Mouse (Mus musculus) midbrain, embryonic 15.5 days (tissue): ENCODE measurements around the gene Kdm1b. TPM values are rescaled to one million over a fixed set of nuclear protein-coding genes. Genes with fewer than 3 reads are reported as not detected.
A peak's percentile ranks its signal among the peaks of the same experiment; 100 is the strongest.

ENCODE experiments used
- ATAC-seq: fragments of 200-750 bp; cut with Nextera tagmentation; replicated peaks from 2 replicates; pipeline ENCODE4 v1.8.0; 2017; ENCODE audit warnings: moderate TSS enrichment
- H3K27ac ChIP-seq: fragments of 300-500 bp; sonication (generic); 2 replicates; pipeline ENCODE4 v1.5.1; 2015; ENCODE audit warnings: mild to moderate bottlenecking, inconsistent platforms
- H3K27me3 ChIP-seq: fragments of 300-500 bp; sonication (generic); replicated peaks from 2 replicates; pipeline ENCODE4 v1.6.1; 2015; ENCODE audit warnings: inconsistent platforms
- H3K36me3 ChIP-seq: fragments of 300-500 bp; sonication (generic); replicated peaks from 2 replicates; pipeline ENCODE4 v1.6.1; 2015; ENCODE audit warnings: inconsistent platforms
- H3K4me1 ChIP-seq: fragments of 300-500 bp; sonication (generic); 2 replicates; pipeline ENCODE4 v1.6.1; 2015; ENCODE audit warnings: inconsistent platforms
- H3K4me2 ChIP-seq: fragments of 300-500 bp; sonication (generic); 2 replicates; pipeline ENCODE4 v1.6.1; 2015; ENCODE audit warnings: inconsistent platforms, mild to moderate bottlenecking, moderate library complexity
- H3K4me3 ChIP-seq: fragments of 300-500 bp; sonication (generic); 2 replicates; pipeline ENCODE4 v1.5.1; 2015; ENCODE audit warnings: mild to moderate bottlenecking, inconsistent platforms
- H3K9ac ChIP-seq: fragments of 300-500 bp; sonication (generic); 2 replicates; pipeline ENCODE4 v1.6.1; 2015; ENCODE audit warnings: mild to moderate bottlenecking, inconsistent platforms
- H3K9me3 ChIP-seq: fragments of 300-500 bp; sonication (generic); 2 replicates; pipeline ENCODE4 v1.6.1; 2016; ENCODE audit warnings: inconsistent platforms
- WGBS: fragments of 180-500 bp; shearing (Covaris S2); methylation state at CpG from one replicate; pipeline ENCODE4 v1.1.7; 2015; ENCODE audit warnings: mixed read lengths; 5-methylcytosine and 5-hydroxymethylcytosine counted together
- polyA plus RNA-seq: library from polyadenylated mRNA; unstranded; fragments of >200 nt; fragmentation: Nextera tagmentation; extraction: Ambion mirVana; gene quantifications from 2 replicates; pipeline ENCODE4 v1.2.1, GENCODE M21; 2015

Gene Kdm1b
- polyA plus RNA-seq, 1 experiment from 2014 or later: 21.8 TPM

DNA sequence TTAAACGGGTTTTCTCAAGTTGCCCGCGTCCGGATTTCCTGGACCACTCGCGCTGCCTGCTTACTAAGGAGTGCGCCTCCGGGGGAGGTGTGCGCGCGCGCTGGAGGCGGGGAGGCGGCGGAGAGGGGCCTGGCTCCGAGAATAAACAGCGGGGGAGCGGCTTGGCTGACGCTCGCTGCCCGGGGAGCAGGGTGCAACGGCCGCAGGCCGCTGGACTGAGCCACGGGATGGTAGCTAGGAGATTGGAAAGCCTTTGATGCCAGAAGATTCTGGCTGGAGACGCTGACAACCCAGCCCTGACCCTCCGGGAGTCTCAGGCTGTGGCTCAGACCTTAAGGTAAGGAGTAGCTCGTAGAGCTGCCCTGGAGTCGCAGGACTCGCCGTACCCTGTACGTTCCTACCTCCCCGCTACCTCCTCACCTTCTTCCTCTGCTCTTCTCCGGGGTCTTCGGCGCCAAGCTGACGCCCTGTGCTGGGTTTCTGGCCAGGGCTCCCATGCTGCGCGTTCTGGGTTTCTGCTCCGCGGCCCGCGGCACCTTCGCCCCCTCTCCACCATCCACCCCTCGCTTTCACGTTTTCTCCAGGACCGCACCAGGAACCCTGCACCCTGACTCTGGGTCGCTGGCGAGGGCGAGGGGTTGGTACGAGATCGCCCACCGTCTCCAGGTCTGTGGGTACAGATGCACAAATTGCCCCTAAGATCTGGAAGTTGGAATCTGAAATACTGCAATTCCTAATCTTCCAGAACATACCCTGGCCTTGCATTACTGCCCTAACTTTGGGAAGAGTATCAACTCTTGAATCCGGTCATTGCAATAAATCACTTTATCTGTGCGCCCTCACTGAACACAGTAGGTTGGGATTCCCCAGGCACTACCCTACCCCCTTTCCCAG, 79.5 kb downstream of the Kdm1b start, which contains the start of gene Rnf144b:
Rnf144b (plus strand) TSS at position 120 of the 894 bp plus-strand sequence.
- no peak; the same call in 1 of the 2 replicates for ATAC-seq
- Histone ChIP-seq H3K9me3 (no peaks in the 10 kb centered on the region), H3K4me2 (peak within 1 kb of the TSS; percentile 95), H3K4me3 (peak within 1 kb of the TSS; percentile 46), H3K9ac (peak within 1 kb of the TSS; percentile 46), H3K4me1 (peaks cover 18% of the 10 kb centered on the region), H3K36me3 (no peaks in the 10 kb centered on the region), H3K27ac (no peak within 1 kb of the TSS), H3K27me3 (peaks cover 19% of the 10 kb centered on the region)
- 2% methylated on average over 55 of the region's 55 CpGs for WGBS

DNA sequence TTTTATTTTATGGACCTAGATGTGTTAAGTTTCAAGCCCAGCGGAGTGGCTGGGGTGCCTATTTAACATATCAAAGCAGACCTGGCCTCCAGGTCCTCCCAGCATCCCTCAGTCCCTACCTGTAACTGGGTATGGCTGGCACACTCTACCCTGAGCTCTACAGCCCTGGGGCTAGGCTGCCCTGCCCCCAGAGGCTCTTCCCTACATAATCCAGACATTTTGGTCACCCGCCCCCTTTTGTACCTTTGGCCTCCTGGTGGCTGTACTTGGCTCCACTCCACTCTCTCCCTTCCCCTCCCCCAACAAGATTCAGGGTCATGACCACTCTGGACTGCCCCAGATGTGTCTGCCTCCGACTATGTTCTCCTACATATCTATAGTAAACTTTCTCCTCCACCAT, 81.2 kb downstream of the Kdm1b start:
- 42% methylated on average over 3 of the region's 3 CpGs for WGBS
- ATAC-seq: no peak

DNA sequence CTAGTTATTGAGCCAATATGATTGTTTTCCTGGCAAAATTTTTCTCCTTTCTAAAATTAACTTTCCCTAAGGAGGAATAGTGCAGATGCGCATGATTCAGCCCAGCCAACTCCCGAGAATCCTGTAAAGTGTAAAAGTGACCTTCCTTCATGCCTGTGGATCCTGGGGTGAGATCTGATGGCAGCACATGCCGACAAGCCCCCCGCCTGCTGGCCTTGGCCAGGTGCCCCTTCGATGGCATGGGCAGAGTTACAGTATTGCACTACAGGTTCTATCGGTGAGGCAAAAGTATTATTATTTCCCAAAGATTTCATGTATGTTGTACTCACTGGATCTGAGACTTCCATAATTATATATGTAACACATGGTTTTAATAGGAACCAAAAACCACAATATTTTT, 81.7 kb downstream of the Kdm1b start:
- H3K9ac ChIP-seq: no peak overlapping the region
- 86% methylated on average over 6 of the region's 6 CpGs for WGBS
- ATAC-seq: no peak
- peaks cover 19% of the 10 kb centered on the region for H3K27me3 ChIP-seq
- H3K27ac ChIP-seq: no peak overlapping the region
- no peak overlapping the region for H3K4me3 ChIP-seq
- no peaks in the 10 kb centered on the region for H3K9me3 ChIP-seq
- no peak overlapping the region for H3K4me2 ChIP-seq
- no peaks in the 10 kb centered on the region for H3K36me3 ChIP-seq
- H3K4me1 ChIP-seq: peaks cover 18% of the 10 kb centered on the region

More for the DNA sequence above, 81.2 kb downstream of the Kdm1b start:
- H3K4me3 ChIP-seq: no peak overlapping the region
- H3K4me1 ChIP-seq: peaks cover 18% of the 10 kb centered on the region
- H3K9me3 ChIP-seq: no peaks in the 10 kb centered on the region
- H3K36me3 ChIP-seq: no peaks in the 10 kb centered on the region
- no peak overlapping the region for H3K27ac ChIP-seq
- H3K4me2 ChIP-seq: no peak overlapping the region
- no peak overlapping the region for H3K9ac ChIP-seq
- peaks cover 19% of the 10 kb centered on the region for H3K27me3 ChIP-seq

DNA sequence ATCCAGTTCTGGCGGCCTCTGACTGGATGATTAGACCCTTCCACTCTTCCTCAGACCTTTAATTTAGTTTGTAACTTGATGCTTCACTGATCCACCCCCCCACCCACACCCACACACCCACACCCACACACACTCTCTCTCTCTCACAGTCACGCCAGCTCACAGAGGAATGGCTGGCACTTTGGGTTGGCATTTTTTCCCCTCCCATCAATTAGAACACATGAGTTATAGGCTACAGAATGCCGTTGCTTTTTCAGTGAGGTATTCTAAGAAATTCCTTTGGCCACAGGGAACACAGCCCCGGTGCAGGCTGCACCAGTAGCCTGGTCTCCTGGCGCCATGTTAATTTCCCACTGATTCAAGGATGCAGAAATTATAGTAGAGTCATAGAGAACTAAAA, 82.3 kb downstream of the Kdm1b start:
- H3K9me3 ChIP-seq: no peaks in the 10 kb centered on the region
- H3K27me3 ChIP-seq: peaks cover 19% of the 10 kb centered on the region
- H3K4me1 ChIP-seq: peaks cover 18% of the 10 kb centered on the region
- no peak overlapping the region for H3K4me2 ChIP-seq
- H3K9ac ChIP-seq: no peak overlapping the region
- 79% methylated on average over 5 of the region's 5 CpGs for WGBS
- H3K4me3 ChIP-seq: no peak overlapping the region
- no peak overlapping the region for H3K27ac ChIP-seq
- H3K36me3 ChIP-seq: no peaks in the 10 kb centered on the region
- no peak for ATAC-seq

DNA sequence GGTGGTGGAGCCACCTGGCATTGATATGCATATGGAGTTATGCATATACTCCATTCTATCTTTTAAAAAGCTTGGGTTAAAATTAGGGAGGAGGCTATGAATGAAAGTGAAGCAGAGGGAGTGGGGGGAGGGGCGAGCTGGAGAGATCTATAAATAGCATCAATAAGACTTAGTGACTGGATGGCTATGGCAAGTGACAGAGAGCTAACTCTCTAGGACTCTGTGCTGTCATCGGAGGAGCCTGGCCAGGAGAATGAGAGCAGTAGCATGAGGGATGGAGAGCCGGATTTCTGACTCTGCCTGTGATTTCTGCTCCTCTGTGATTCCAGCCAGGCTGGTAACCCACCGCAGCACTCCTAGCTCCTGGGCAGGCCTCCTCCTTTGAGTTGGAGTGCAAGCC, 85.8 kb downstream of the Kdm1b start:
- H3K4me3 ChIP-seq: no peak overlapping the region
- H3K9me3 ChIP-seq: no peaks in the 10 kb centered on the region
- no peak overlapping the region for H3K27ac ChIP-seq
- no peak for ATAC-seq
- no peak overlapping the region for H3K4me2 ChIP-seq
- no peaks in the 10 kb centered on the region for H3K36me3 ChIP-seq
- peaks cover 4% of the 10 kb centered on the region; the same call in 1 of the 2 replicates for H3K27me3 ChIP-seq
- H3K4me1 ChIP-seq: no peaks in the 10 kb centered on the region
- H3K9ac ChIP-seq: no peak overlapping the region
- 63% methylated on average over 4 of the region's 4 CpGs for WGBS

DNA sequence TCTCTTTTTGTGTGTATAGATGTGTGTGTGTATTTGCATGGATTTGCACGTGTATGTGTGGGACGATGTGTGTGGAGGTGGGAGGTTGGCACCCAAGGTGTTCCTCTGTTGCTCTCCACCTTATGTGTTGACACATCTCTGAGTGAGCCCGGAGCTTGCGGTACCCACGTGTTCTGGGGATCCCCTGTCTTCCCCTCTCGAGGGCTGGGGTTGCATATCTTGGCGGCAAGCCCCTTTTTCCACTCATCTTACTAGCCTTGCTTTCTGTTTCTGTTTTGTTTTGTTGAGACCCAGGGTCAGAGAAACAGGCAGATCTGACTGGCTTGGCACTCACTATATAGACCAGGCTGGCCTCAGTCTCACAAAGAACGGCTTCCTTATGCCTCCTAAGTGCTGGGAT, 89.8 kb downstream of the Kdm1b start:
- Histone ChIP-seq H3K9ac (no peak overlapping the region), H3K9me3 (no peaks in the 10 kb centered on the region), H3K4me2 (no peak overlapping the region), H3K36me3 (no peaks in the 10 kb centered on the region), H3K27me3 (no peaks in the 10 kb centered on the region), H3K4me3 (no peak overlapping the region), H3K27ac (no peak overlapping the region), H3K4me1 (no peaks in the 10 kb centered on the region)
- no peak for ATAC-seq
- WGBS: 84% methylated on average over 8 of the region's 8 CpGs

DNA sequence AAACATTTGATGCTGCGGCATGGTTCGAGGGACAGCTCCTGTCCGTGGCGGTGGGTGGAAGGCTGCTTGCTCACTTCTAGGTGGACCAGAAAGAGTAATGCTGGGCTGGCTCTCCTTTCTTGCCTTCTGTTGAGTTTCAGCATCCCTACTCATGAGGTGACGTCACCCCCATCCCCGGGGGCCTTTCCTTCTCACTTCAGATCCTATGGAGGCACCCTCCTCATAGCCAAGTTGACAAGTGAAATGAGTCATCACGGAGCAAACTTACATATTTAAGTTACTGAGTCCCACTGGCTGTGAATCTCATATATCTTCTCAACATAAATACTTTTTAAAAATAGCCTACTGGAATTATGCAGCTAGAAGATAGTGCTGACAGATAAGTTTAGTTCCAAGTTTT, 91.5 kb downstream of the Kdm1b start:
- no peak overlapping the region for H3K4me3 ChIP-seq
- H3K9ac ChIP-seq: no peak overlapping the region
- no peaks in the 10 kb centered on the region for H3K27me3 ChIP-seq
- no peaks in the 10 kb centered on the region for H3K4me1 ChIP-seq
- no peak overlapping the region for H3K4me2 ChIP-seq
- no peaks in the 10 kb centered on the region for H3K36me3 ChIP-seq
- H3K27ac ChIP-seq: no peak overlapping the region
- WGBS: 90% methylated on average over 7 of the region's 7 CpGs
- ATAC-seq: no peak
- no peaks in the 10 kb centered on the region for H3K9me3 ChIP-seq

Other genes starting within 250 kb of the Kdm1b start
- gene Kif13a, start 113.6 kb upstream of the Kdm1b start, polyA plus RNA-seq: 11.9 and 14.1 TPM in 2 replicates
- 17.6 and 19.1 TPM in 2 replicates for gene Nhlrc1, start 28.6 kb upstream of the Kdm1b start, polyA plus RNA-seq
- gene Tpmt, start 1.2 kb downstream of the Kdm1b start, polyA plus RNA-seq: 21.6 and 25.3 TPM in 2 replicates
- 112 and 122 TPM in 2 replicates for gene Dek, start 62.7 kb downstream of the Kdm1b start, polyA plus RNA-seq
- gene Rnf144b, start 79.2 kb downstream of the Kdm1b start, polyA plus RNA-seq: 0.74 and 0.91 TPM in 2 replicates